Mouse (Mus musculus) lung, embryonic 16.5 days (tissue): ENCODE results near the gene Man2a2. TPM values are rescaled to one million over a fixed set of nuclear protein-coding genes. Genes with fewer than 3 reads are reported as not detected.
A peak's percentile ranks its signal among the peaks of the same experiment; 100 is the strongest.

ENCODE experiments used
- ATAC-seq: fragments of 200-750 bp; cut with Nextera tagmentation; 2 replicates; pipeline ENCODE4 v1.8.0; 2017; ENCODE audit warnings: low read depth, mild to moderate bottlenecking, moderate library complexity
- H3K27ac ChIP-seq: fragments of 300-500 bp; sonication (generic); 2 replicates; pipeline ENCODE4 v1.5.1; 2014; ENCODE audit warnings: mild to moderate bottlenecking, control low read depth, low read length
- H3K27me3 ChIP-seq: fragments of 300-500 bp; sonication (generic); 2 replicates; pipeline ENCODE4 v1.6.1; 2014; ENCODE audit warnings: low read depth, low read length, mixed read lengths; ENCODE audit not compliant: control insufficient read depth, insufficient read depth
- H3K36me3 ChIP-seq: fragments of 300-500 bp; sonication (generic); 2 replicates; pipeline ENCODE4 v1.6.1; 2014; ENCODE audit warnings: low read length; ENCODE audit not compliant: control insufficient read depth, insufficient read depth
- H3K4me1 ChIP-seq: fragments of 300-500 bp; sonication (generic); replicated peaks from 2 replicates; pipeline ENCODE4 v1.6.1; 2014; ENCODE audit warnings: low read length, mixed read lengths; ENCODE audit not compliant: control insufficient read depth, insufficient read depth
- H3K4me2 ChIP-seq: fragments of 300-500 bp; sonication (generic); 2 replicates; pipeline ENCODE4 v1.6.1; 2014; ENCODE audit warnings: low read depth, low read length, control low read depth
- H3K4me3 ChIP-seq: fragments of 300-500 bp; sonication (generic); 2 replicates; pipeline ENCODE4 v1.5.1; 2014; ENCODE audit warnings: mild to moderate bottlenecking, low read length, control low read depth
- H3K9ac ChIP-seq: fragments of 300-500 bp; sonication (generic); 2 replicates; pipeline ENCODE4 v1.6.1; 2014; ENCODE audit warnings: low read length, control low read depth
- H3K9me3 ChIP-seq: fragments of 300-500 bp; sonication (generic); 2 replicates; pipeline ENCODE4 v1.6.1; 2016; ENCODE audit warnings: low read length; ENCODE audit not compliant: control insufficient read depth
- WGBS: fragments of 180-500 bp; shearing (Covaris S2); extraction: QIAGEN DNeasy Blood & Tissue Kit; methylation state at CpG from one replicate; pipeline ENCODE4 v1.1.7; 2014; 5-methylcytosine and 5-hydroxymethylcytosine counted together
- polyA plus RNA-seq: library from polyadenylated mRNA; unstranded; fragments of >200 nt; fragmentation: Nextera tagmentation; extraction: Ambion mirVana; gene quantifications from 2 replicates; pipeline ENCODE4 v1.2.1, GENCODE M21; 2015

The Man2a2 gene
- polyA plus RNA-seq, 1 experiment from 2014 or later: 21.1 TPM

- WGBS: 52% methylated on average over 5 of the region's 5 CpGs
- Histone ChIP-seq H3K36me3 (peaks cover 27% of the 10 kb centered on the region), H3K4me1 (peaks cover 21% of the 10 kb centered on the region), H3K4me3 (no peak overlapping the region), H3K4me2 (peak overlapping the region; percentile 78), H3K9ac (0 out of 2 replicates have a peak overlapping the region, but pooled peaks have one; percentile 14), H3K27me3 (no peaks in the 10 kb centered on the region), H3K9me3 (no peaks in the 10 kb centered on the region), H3K27ac (peak overlapping the region; percentile 91; the same call in 1 of the 2 replicates)
- no peak for ATAC-seq
Observed at GRCm38 (mm10) chr7:80369461-80369860, 1.7 kb downstream of the Man2a2 start.

- peak overlapping the region; percentile 78; the same call in 1 of the 2 replicates for H3K4me2 ChIP-seq
- 0 out of 2 replicates have a peak overlapping the region, but pooled peaks have one; percentile 3 for H3K27ac ChIP-seq
- H3K27me3 ChIP-seq: no peaks in the 10 kb centered on the region
- no peak for ATAC-seq
- no peak overlapping the region for H3K4me3 ChIP-seq
- H3K9ac ChIP-seq: no peak overlapping the region
- no peaks in the 10 kb centered on the region for H3K9me3 ChIP-seq
- WGBS: 59% methylated on average over 20 of the region's 20 CpGs
- peaks cover 33% of the 10 kb centered on the region for H3K36me3 ChIP-seq
- H3K4me1 ChIP-seq: peaks cover 21% of the 10 kb centered on the region
Observed at GRCm38 (mm10) chr7:80368635-80369421, 2.3 kb downstream of the Man2a2 start.

- Histone ChIP-seq H3K4me2 (no peak overlapping the region), H3K27me3 (no peaks in the 10 kb centered on the region), H3K27ac (no peak overlapping the region), H3K4me3 (no peak overlapping the region), H3K4me1 (peaks cover 21% of the 10 kb centered on the region), H3K9me3 (no peaks in the 10 kb centered on the region), H3K9ac (no peak overlapping the region), H3K36me3 (peaks cover 40% of the 10 kb centered on the region)
- WGBS: 87% methylated on average over 9 of the region's 9 CpGs
- no peak for ATAC-seq
Observed at GRCm38 (mm10) chr7:80368009-80368408, 3.2 kb downstream of the Man2a2 start.

GRCm38 (mm10) chr7:80367232-80367631 lies 3.9 kb downstream of the Man2a2 start:
- Histone ChIP-seq H3K9me3 (no peaks in the 10 kb centered on the region), H3K36me3 (peaks cover 47% of the 10 kb centered on the region), H3K4me2 (no peak overlapping the region), H3K27me3 (no peaks in the 10 kb centered on the region), H3K9ac (no peak overlapping the region), H3K27ac (no peak overlapping the region), H3K4me3 (no peak overlapping the region), H3K4me1 (peaks cover 21% of the 10 kb centered on the region)
- no peak for ATAC-seq
- 94% methylated on average over 7 of the region's 7 CpGs for WGBS

GRCm38 (mm10) chr7:80365759-80366158 lies 5.4 kb downstream of the Man2a2 start:
- peak; percentile 16; the same call in 1 of the 2 replicates for ATAC-seq
- peaks cover 21% of the 10 kb centered on the region for H3K4me1 ChIP-seq

GRCm38 (mm10) chr7:80360435-80360834 lies 10.7 kb downstream of the Man2a2 start:
- no peaks in the 10 kb centered on the region for H3K27me3 ChIP-seq
- H3K4me3 ChIP-seq: no peak overlapping the region
- WGBS: 43% methylated on average over 3 of the region's 3 CpGs
- no peak for ATAC-seq
- H3K4me1 ChIP-seq: no peaks in the 10 kb centered on the region
- H3K9me3 ChIP-seq: no peaks in the 10 kb centered on the region
- H3K9ac ChIP-seq: no peak overlapping the region
- H3K36me3 ChIP-seq: peaks cover 42% of the 10 kb centered on the region
- no peak overlapping the region for H3K27ac ChIP-seq
- H3K4me2 ChIP-seq: no peak overlapping the region

More at GRCm38 (mm10) chr7:80365759-80366158, 5.4 kb downstream of the Man2a2 start:
- Histone ChIP-seq H3K27me3 (no peaks in the 10 kb centered on the region), H3K9me3 (no peaks in the 10 kb centered on the region), H3K4me2 (no peak overlapping the region), H3K27ac (no peak overlapping the region), H3K9ac (no peak overlapping the region), H3K36me3 (peaks cover 54% of the 10 kb centered on the region), H3K4me3 (no peak overlapping the region)
- 53% methylated on average over 2 of the region's 2 CpGs for WGBS

- H3K4me3 ChIP-seq: no peak overlapping the region
- no peak for ATAC-seq
- no peak overlapping the region for H3K4me2 ChIP-seq
- H3K9me3 ChIP-seq: no peaks in the 10 kb centered on the region
- no peak overlapping the region for H3K27ac ChIP-seq
- WGBS: 73% methylated on average over 4 of the region's 4 CpGs
- H3K4me1 ChIP-seq: no peaks in the 10 kb centered on the region
- H3K27me3 ChIP-seq: no peaks in the 10 kb centered on the region
- H3K9ac ChIP-seq: no peak overlapping the region
- H3K36me3 ChIP-seq: peaks cover 27% of the 10 kb centered on the region
Observed at GRCm38 (mm10) chr7:80358039-80358438, 13.1 kb downstream of the Man2a2 start.

GRCm38 (mm10) chr7:80357156-80357555 lies 14.0 kb downstream of the Man2a2 start:
- no peak overlapping the region for H3K4me2 ChIP-seq
- no peak overlapping the region for H3K4me3 ChIP-seq
- H3K9ac ChIP-seq: no peak overlapping the region
- H3K36me3 ChIP-seq: peaks cover 20% of the 10 kb centered on the region
- H3K27me3 ChIP-seq: no peaks in the 10 kb centered on the region
- no peak for ATAC-seq
- no peaks in the 10 kb centered on the region for H3K4me1 ChIP-seq
- no peak overlapping the region for H3K27ac ChIP-seq
- H3K9me3 ChIP-seq: no peaks in the 10 kb centered on the region
- 76% methylated on average over 8 of the region's 8 CpGs for WGBS

GRCm38 (mm10) chr7:80356351-80356750 lies 14.8 kb downstream of the Man2a2 start:
- no peak for ATAC-seq
- H3K36me3 ChIP-seq: peaks cover 18% of the 10 kb centered on the region
- H3K9me3 ChIP-seq: no peaks in the 10 kb centered on the region
- H3K4me1 ChIP-seq: no peaks in the 10 kb centered on the region
- H3K9ac ChIP-seq: no peak overlapping the region
- H3K4me3 ChIP-seq: no peak overlapping the region
- no peak overlapping the region for H3K27ac ChIP-seq
- H3K27me3 ChIP-seq: no peaks in the 10 kb centered on the region
- no peak overlapping the region for H3K4me2 ChIP-seq
- WGBS: 83% methylated on average over 13 of the region's 13 CpGs
